Mouse (Mus musculus): ENCODE measurements around the gene Gucy1a1. TPM values are rescaled to one million over a fixed set of nuclear protein-coding genes. Genes with fewer than 3 reads are reported as not detected.

Gene Gucy1a1
- total and polyA plus RNA-seq, 3 experiments, result 12.0 to 20.6 (median 17.7) TPM

DNA sequence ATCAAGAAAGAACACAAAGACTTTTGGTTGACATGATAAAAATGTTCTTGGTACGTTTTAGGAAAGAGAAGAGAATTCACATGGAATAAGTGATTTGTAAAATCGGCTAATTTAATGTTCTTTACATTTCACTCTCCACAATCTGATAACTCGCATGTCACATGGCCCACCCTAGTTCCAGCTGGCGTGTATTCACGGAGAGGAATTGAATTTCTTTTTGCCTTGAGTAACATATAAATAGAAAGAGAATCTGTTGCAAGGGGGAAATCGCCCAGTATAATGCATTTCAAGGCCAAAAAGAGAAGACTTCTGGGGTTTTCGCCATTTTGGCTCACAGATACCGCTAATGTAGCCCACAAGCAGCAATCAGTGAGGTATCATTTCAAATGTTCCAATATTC, 99.5 kb downstream of the Gucy1a1 start:
- no peaks in the 10 kb centered on the region for H3K36me3 ChIP-seq (ENCODE audit: control insufficient read depth, insufficient read depth, low read length)
- intact Hi-C loops (cut with DNase I), result loop anchor here (5.0 kb wide), 2 partner anchors 306 to 811 kb away; no protein-coding TSS in a partner anchor
- TF ChIP-seq EP300 (IDR thresholded peaks at IDR 0.05; ENCODE audit: insufficient read depth, low read depth, low read length) (no peak), CTCF (IDR thresholded peaks at IDR 0.05) (no peak), POLR2A (IDR thresholded peaks at IDR 0.05; ENCODE audit: insufficient read depth, low read depth, low read length) (no peak)
- H3K9ac ChIP-seq (ENCODE audit: low read depth, low read length), result no peak overlapping the region
- no peak for DNase-seq
- H3K4me3 ChIP-seq, result no peak overlapping the region
- no peaks in the 10 kb centered on the region for H3K79me2 ChIP-seq (replicated peaks; ENCODE audit: control insufficient read depth, insufficient read depth, low read length)
- H3K27me3 ChIP-seq (ENCODE audit: control insufficient read depth, insufficient read depth, low read length), result no peaks in the 10 kb centered on the region
- no peaks in the 10 kb centered on the region; the same call in 1 of the 2 replicates for H3K4me1 ChIP-seq (ENCODE audit: control insufficient read depth, insufficient read depth, low read length)
- H3K27ac ChIP-seq, result no peak overlapping the region
- 82% methylated on average over 8 of the region's 8 CpGs for WGBS

DNA sequence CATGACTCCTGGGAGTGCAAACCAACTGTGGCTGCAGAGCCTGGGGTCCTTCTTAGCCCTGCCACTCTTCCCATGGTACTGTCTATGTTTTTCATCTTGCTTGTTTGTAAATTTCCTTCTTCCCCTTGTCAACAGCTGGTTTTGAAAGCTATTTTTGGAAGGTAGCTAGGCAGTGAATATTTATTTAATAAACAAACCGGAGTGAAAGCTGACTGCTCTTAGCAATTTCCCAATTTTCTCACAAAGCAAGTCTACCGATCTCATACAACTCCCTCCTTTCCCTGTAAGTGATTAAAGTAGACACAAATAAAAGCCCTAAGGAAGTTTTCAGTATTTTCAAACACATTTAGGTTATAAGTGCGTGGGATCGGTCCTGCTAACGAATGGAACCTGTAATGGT, 100.7 kb downstream of the Gucy1a1 start:
- Histone ChIP-seq H3K4me1 (ENCODE audit: control insufficient read depth, insufficient read depth, low read length) (no peaks in the 10 kb centered on the region; the same call in 1 of the 2 replicates), H3K27me3 (ENCODE audit: control insufficient read depth, insufficient read depth, low read length) (no peaks in the 10 kb centered on the region), H3K9ac (ENCODE audit: low read depth, low read length) (no peak overlapping the region), H3K36me3 (ENCODE audit: control insufficient read depth, insufficient read depth, low read length) (no peaks in the 10 kb centered on the region), H3K27ac (no peak overlapping the region), H3K4me3 (no peak overlapping the region), H3K79me2 (replicated peaks; ENCODE audit: control insufficient read depth, insufficient read depth, low read length) (no peaks in the 10 kb centered on the region)
- intact Hi-C loops (cut with DNase I), result loop anchor here (5.0 kb wide), 2 partner anchors 307 to 812 kb away; no protein-coding TSS in a partner anchor
- TF ChIP-seq EP300 (IDR thresholded peaks at IDR 0.05; ENCODE audit: insufficient read depth, low read depth, low read length), result no peak
- TF ChIP-seq CTCF (IDR thresholded peaks at IDR 0.05), result no peak
- no peak for TF ChIP-seq POLR2A (IDR thresholded peaks at IDR 0.05; ENCODE audit: insufficient read depth, low read depth, low read length)
- no peak for DNase-seq
- WGBS, result 73% methylated on average over 5 of the region's 5 CpGs

DNA sequence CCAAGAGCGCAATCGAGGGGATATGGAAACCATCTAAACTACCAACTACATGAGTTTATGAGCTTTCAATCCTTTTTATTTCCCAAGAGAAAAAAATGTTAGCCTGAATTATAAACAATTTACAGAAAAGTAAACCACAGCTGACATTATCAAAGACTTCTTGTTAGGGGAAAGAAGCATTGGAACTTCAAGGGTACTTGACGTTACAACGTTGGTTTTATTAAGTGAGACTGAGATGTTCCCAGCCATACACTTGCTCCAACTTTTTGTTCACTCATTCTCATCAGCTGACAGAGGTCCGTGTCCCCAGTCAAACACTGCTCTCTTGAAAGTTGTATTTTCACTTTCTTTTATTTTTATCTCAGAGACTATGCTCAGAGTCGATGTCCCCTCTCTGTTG, 101.9 kb downstream of the Gucy1a1 start:
- 82% methylated on average over 6 of the region's 6 CpGs for WGBS
- intact Hi-C loops (cut with DNase I), result no loop called here
- no peak overlapping the region for H3K4me3 ChIP-seq

More for the DNA sequence above, 101.9 kb downstream of the Gucy1a1 start:
- H3K27ac ChIP-seq, result no peak overlapping the region
- H3K79me2 ChIP-seq (replicated peaks; ENCODE audit: control insufficient read depth, insufficient read depth, low read length), result no peaks in the 10 kb centered on the region
- DNase-seq, result no peak
- H3K36me3 ChIP-seq (ENCODE audit: control insufficient read depth, insufficient read depth, low read length), result no peaks in the 10 kb centered on the region
- TF ChIP-seq POLR2A (IDR thresholded peaks at IDR 0.05; ENCODE audit: insufficient read depth, low read depth, low read length) (no peak), CTCF (IDR thresholded peaks at IDR 0.05) (no peak), EP300 (IDR thresholded peaks at IDR 0.05; ENCODE audit: insufficient read depth, low read depth, low read length) (no peak)
- no peaks in the 10 kb centered on the region for H3K27me3 ChIP-seq (ENCODE audit: control insufficient read depth, insufficient read depth, low read length)
- H3K9ac ChIP-seq (ENCODE audit: low read depth, low read length), result no peak overlapping the region
- no peaks in the 10 kb centered on the region; the same call in 1 of the 2 replicates for H3K4me1 ChIP-seq (ENCODE audit: control insufficient read depth, insufficient read depth, low read length)

Small RNA genes within 50 kb of the gene (microRNA-seq; reads per million reads assigned to microRNA genes)
- gene Mir7010, result 1.2 to 2.2 reads per million in 2 experiments

Other genes starting within 250 kb of the Gucy1a1 start
- gene Ctso, start 213.2 kb downstream of the Gucy1a1 start, total RNA-seq (2021), result 1 to 10 TPM; 8.0 to 8.6 TPM
- gene Ctso, start 213.2 kb downstream of the Gucy1a1 start, polyA plus RNA-seq (2012; rRNA removed), result 7.3 and 12.4 TPM in 2 replicates
- not detected for gene Tdo2, start 169.6 kb downstream of the Gucy1a1 start, total RNA-seq (2021)
- gene Tdo2, start 169.6 kb downstream of the Gucy1a1 start, polyA plus RNA-seq (2012; rRNA removed), result 0.32 TPM in 1 of 2 replicates, not detected in the other
- not detected for gene Asic5, start 163.5 kb downstream of the Gucy1a1 start, total RNA-seq (2021)
- not detected in 2 replicates for gene Asic5, start 163.5 kb downstream of the Gucy1a1 start, polyA plus RNA-seq (2012; rRNA removed)
- gene Gucy1b1, start 71.1 kb downstream of the Gucy1a1 start, total RNA-seq (2021), result 10 to 100 TPM; 14.7 to 15.1 TPM
- gene Gucy1b1, start 71.1 kb downstream of the Gucy1a1 start, polyA plus RNA-seq (2012; rRNA removed), result 9.4 and 18.6 TPM in 2 replicates
- 1 to 10 TPM; 1.1 to 2.1 TPM for gene Map9, start 212.3 kb upstream of the Gucy1a1 start, total RNA-seq (2021)
- 0.62 and 0.82 TPM in 2 replicates for gene Map9, start 212.3 kb upstream of the Gucy1a1 start, polyA plus RNA-seq (2012; rRNA removed)